Mouse (Mus musculus) bone marrow, adult 2 months (tissue): ENCODE results near the gene Thra.

Experiments used
- CTCF ChIP-seq: fragments of 200-500 bp; IDR thresholded peaks from 2 replicates; pipeline ENCODE4 v1.5.1; 2011; ENCODE audit warnings: low read length, control low read depth; ENCODE audit not compliant: control insufficient read depth, insufficient read depth
- POLR2A ChIP-seq: fragments of 200-500 bp; IDR thresholded peaks from 2 replicates; pipeline ENCODE4 v1.6.1; 2011; ENCODE audit warnings: low read depth, mild to moderate bottlenecking, control low read depth, low read length, borderline replicate concordance; ENCODE audit not compliant: control insufficient read depth

DNA sequence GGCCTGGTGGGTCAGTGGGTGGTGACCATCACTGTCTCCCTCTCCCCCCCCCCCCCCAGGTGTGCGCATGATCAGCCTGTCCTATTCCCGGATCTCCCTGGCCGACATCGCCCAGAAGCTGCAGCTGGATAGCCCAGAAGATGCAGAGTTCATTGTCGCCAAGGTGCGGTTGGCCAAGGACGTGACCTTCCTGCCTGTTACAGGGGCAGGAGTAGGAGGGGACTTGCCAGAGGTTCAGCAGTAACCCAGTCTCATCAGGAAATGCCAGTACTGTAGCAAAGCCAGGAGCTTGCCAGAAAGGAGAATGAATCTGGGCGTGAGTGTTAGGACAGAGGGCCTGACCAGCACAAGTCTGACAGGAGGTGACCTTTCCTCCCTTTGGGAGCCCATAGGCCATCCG lies 46.7 kb upstream of the Thra start:
- TF ChIP-seq POLR2A: no peak
- TF ChIP-seq CTCF: no peak
